In genomic region chr10:128231697-128232419, GRCm38 (mm10) we compare ENCODE assay signal across 8 mouse cellular contexts. TPM values are rescaled to one million over a fixed set of nuclear protein-coding genes. Genes with fewer than 3 reads are reported as not detected.
DNase-seq lines count a peak whose midpoint lies in the region; ATAC-seq and TF ChIP-seq lines count a peak whose summit lies in the region.

Timeless (plus strand) TSS chr10:128232065.

- no peaks in the 10 kb centered on the region for H3K4me1 ChIP-seq in hindbrain, embryonic 11.5 days (replicated peaks; ENCODE audit: control insufficient read depth, insufficient read depth, low read length)
- no peaks in the 10 kb centered on the region for H3K4me1 ChIP-seq in lung, postnatal 0 days (ENCODE audit: insufficient read depth, low read depth, low read length)

- TF ChIP-seq CTCF in lung, postnatal 0 days (IDR thresholded peaks at IDR 0.05): no peak

- H3K36me3 ChIP-seq in hindbrain, embryonic 11.5 days (ENCODE audit: control insufficient read depth, insufficient read depth, low read length): no peaks in the 10 kb centered on the region
- no peaks in the 10 kb centered on the region for H3K36me3 ChIP-seq in lung, postnatal 0 days (ENCODE audit: insufficient read depth, low read length)

- peak; percentile 93 for DNase-seq in MN1 (ENCODE audit: low spot score)
- DNase-seq in cerebellum, adult 9-10 months: peak; percentile 83
- DNase-seq in hindbrain, embryonic 11.5 days (ENCODE audit: low spot score): peak; percentile 91
- DNase-seq in layer of hippocampus, adult 9-11 months: peak; percentile 74
- peak; percentile 84 for DNase-seq in lung, postnatal 0 days (ENCODE audit: low spot score)
- DNase-seq in ovary, postnatal 10 days (ENCODE audit: low spot score): peak; percentile 89
- DNase-seq in thymus, postnatal 0 days (ENCODE audit: low spot score): peak; percentile 89

- H3K27me3 ChIP-seq in hindbrain, embryonic 11.5 days (ENCODE audit: control insufficient read depth, insufficient read depth, low read length): no peaks in the 10 kb centered on the region
- no peaks in the 10 kb centered on the region for H3K27me3 ChIP-seq in lung, postnatal 0 days (replicated peaks; ENCODE audit: insufficient read depth, low read length)

- peak within 1 kb of the TSS; percentile 65 for H3K4me2 ChIP-seq in hindbrain, embryonic 11.5 days (replicated peaks; ENCODE audit: low read depth, low read length)
- peak within 1 kb of the TSS; percentile 87 for H3K4me2 ChIP-seq in lung, postnatal 0 days (replicated peaks; ENCODE audit: low read depth, low read length)

- H3K9ac ChIP-seq in hindbrain, embryonic 11.5 days (ENCODE audit: low read depth, low read length): peak within 1 kb of the TSS; percentile 91
- H3K9ac ChIP-seq in lung, postnatal 0 days (replicated peaks; ENCODE audit: low read depth): peak within 1 kb of the TSS; percentile 48

- peak within 1 kb of the TSS; percentile 86 for H3K27ac ChIP-seq in hindbrain, embryonic 11.5 days (ENCODE audit: low read depth, low read length)
- peak within 1 kb of the TSS; percentile 90 for H3K27ac ChIP-seq in lung, postnatal 0 days (ENCODE audit: low read length)

- no peaks in the 10 kb centered on the region for H3K9me3 ChIP-seq in hindbrain, embryonic 11.5 days (ENCODE audit: control insufficient read depth, low read length)
- H3K9me3 ChIP-seq in lung, postnatal 0 days (ENCODE audit: low read length): no peaks in the 10 kb centered on the region

- peak within 1 kb of the TSS; percentile 68 for H3K4me3 ChIP-seq in hindbrain, embryonic 11.5 days (ENCODE audit: low read depth, low read length)
- H3K4me3 ChIP-seq in lung, postnatal 0 days (ENCODE audit: low read depth, low read length): peak within 1 kb of the TSS; percentile 72

- TF ChIP-seq EP300 in lung, postnatal 0 days (IDR thresholded peaks at IDR 0.05): 0 out of 2 replicates have a peak, but pooled peaks have one; percentile 37

- under 1% methylated on average over 44 of the region's 58 CpGs for WGBS in hindbrain, embryonic 11.5 days
- WGBS in lung, postnatal 0 days: 1% methylated on average over 53 of the region's 58 CpGs

- ATAC-seq in frontal cortex, adult (ENCODE audit: low TSS enrichment): peak; percentile 69
- ATAC-seq in hindbrain, embryonic 11.5 days (ENCODE audit: low FRiP score): peak; percentile 94
- ATAC-seq in lung, postnatal 0 days: peak; percentile 94

RNA-seq across cellular contexts. Expression of gene Timeless, which starts in this region (rescaled TPM):
- 43.1 and 43.8 TPM in 2 replicates for polyA plus RNA-seq in hindbrain, embryonic 11.5 days (2014; fragmentation: Nextera tagmentation; extraction: Ambion mirVana)
- polyA plus RNA-seq in lung, postnatal 0 days (2015; fragmentation: Nextera tagmentation; extraction: Ambion mirVana): 11.2 and 14.5 TPM in 2 replicates
- polyA plus RNA-seq in thymus, postnatal 0 days (2015; fragmentation: Nextera tagmentation; extraction: Ambion mirVana): 51.7 and 59.7 TPM in 2 replicates

Comparison
In these comparisons a context has a peak if more than half of its experiments do, and no peak if none do; other contexts are left out.
1. Peak in every context shown above with its lines: DNase-seq, ATAC-seq, H3K4me3 ChIP-seq and H3K27ac ChIP-seq.